Mouse (Mus musculus) cerebellum, postnatal 10 days (tissue): ENCODE measurements around the gene Tango2.

ENCODE experiments used
- DNase-seq, 2 experiments: peaks; one replicate each; pipeline ENCODE4 v3.0.0; 2021; ENCODE audit warnings: mixed read lengths in 2 of 2

Gene Tango2

DNA sequence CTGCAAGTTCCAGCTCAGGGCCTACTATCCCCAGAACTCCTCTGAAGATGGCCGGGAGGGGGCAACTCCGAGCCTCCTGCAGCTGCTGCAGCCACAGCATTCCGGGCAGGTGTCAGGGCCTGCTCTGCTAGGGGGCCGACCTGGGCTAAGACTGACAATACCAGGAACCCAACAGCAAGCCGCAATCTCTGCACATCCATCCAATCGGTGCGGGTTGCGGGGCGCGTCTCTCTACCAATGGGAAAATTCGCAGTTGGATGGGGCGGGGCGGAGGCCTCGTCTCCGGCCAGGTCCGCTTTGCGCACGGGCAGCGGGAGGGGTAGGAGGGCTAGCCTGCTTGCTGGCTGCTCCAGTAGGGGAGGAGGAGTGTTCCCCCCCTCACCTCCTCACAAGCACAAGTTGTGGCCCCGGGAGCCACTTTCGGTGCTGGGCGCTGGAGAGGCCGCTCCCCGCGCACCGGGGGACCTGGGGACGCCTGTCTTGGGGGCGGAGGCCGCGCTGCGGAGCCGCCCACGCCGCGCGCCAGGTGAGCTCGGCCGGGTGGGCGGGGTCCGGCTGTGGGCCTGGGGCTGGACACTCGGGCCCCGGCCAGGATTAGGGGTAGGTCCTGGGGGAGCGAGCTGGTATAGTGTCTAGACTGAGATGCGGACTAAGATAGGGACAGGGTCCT, at the start of gene Tango2, which contains the start of gene Arvcf:
Gene Tango2 (minus strand): TSS at position 173 of the 670 bp plus-strand sequence.
Gene Arvcf (plus strand): TSS at position 252 of the 670 bp plus-strand sequence.
- DNase-seq: peak; percentile 97 to 98

DNA sequence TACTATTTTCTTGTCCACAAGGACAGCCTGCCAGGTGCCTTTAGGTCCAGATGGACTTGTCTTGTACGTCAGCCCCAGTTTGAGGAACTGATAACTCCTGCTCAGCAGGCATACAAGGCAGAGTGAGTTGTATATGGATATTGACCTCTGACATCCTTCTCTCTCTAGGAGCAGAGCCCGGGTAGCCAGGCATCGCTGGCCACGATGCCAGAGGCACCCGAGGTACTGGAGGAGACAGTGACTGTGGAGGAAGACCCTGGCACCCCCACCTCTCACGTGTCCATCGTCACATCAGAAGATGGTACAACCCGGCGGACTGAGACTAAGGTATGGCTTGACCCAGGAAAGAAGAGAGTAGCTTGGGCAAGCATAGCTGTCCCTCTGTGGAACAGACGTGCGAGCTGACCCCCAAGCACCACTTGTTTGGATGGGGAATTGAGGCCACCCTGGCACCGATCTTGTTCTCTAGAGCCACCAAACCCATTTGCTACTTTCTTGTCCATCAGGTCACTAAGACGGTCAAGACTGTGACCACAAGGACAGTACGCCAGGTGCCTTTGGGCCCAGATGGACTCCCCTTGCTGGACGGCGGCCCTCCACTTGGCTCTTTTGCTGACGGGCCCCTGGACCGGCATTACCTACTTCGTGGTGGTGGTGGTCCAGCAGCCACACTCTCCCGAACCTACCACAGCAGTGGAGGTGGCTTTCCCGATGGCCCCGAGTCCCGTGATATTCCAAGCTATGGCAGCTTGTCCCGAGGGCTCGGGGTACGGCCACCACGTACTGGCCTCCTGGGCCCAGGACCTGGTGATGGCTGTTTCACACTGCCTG, 49.1 kb upstream of the Tango2 start:
- no peak for DNase-seq

DNA sequence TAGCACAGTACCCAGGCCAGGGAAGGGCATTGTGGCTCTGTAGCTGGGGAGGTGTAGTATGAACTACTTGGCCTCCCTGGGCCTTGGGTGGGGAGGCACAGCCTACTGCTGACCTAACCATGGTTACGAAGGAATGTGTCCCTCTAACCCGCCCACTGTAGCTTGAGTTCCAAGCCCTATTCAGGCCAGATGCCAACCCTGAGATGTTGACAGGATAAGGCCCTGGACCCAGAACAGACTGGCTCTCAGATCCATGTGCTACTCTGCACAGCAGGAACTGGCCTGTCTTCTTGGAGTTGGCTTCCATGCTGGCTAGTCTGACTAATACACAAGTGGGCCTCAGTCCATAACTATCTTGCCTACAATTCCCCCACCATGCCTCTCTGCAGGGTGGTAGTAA, 48.3 kb upstream of the Tango2 start:
- peak; percentile 85 to 89 for DNase-seq

- DNase-seq: peak; percentile 62 to 65
Measured at GRCm38 (mm10) chr16:18395620-18396036, 47.7 kb upstream of the Tango2 start.

DNA sequence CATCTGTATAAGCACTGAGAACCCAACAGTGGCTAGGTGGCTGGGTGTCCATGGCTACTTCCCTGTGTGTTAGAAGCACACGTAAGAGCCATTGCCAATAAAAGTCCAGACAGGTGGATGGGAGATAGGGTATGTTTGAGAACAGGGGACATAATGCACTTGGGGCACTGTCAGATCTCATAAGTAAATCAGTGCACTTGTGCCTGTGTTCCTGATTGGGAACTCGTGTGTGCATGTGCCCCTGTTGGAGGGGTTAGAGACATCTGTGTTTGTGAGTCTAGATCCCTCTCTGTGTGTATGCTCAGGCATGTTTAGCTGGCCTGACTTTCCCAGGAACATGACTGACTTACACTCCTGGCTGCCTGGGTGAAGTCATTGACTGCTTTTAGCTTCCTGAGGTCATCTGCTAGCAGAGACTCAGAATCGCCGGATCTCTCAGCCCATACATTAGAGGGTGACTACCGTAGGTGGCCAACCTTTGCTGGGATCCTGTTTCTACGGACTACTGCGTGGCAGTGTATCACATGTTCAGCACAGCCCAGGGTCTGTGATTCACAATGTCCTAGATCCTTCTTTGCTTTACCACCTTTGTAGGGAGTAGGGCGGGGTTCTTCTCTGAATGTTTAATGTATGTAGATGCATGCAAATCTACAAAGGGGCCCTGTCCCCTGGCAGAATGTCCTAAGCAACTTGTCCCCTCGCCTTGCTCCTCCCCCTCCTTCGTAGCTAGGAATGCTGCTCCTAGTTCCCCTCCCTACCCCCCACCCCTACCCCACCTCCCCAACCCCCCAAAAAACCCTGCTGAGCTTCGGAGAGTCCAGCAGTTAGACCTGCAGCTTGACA, 47.1 kb upstream of the Tango2 start:
- DNase-seq: peak in 1 of 2 experiments; percentile 25

GRCm38 (mm10) chr16:18394056-18394455, 46.2 kb upstream of the Tango2 start:
- no peak for DNase-seq

DNA sequence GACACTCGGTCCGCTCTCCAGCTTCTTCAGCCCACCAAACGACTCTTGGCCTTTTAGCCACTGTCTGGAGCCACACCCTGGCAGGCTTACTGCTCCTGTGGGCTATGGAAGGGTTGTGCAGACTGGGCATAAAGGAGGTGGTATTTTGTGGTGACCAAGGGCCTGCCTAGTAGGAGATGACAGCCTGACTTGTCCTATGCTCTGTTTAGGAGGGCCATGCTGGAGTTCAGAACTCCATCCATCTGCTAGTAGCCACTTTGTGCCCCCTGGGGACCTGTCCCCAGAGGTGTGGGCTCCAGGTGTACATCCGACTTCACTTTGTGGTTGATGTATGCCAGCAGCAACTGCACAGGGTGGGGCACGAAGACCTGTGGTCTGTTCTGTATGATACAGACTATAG, 45.7 kb upstream of the Tango2 start:
- DNase-seq: peak in 1 of 2 experiments; percentile 10

DNA sequence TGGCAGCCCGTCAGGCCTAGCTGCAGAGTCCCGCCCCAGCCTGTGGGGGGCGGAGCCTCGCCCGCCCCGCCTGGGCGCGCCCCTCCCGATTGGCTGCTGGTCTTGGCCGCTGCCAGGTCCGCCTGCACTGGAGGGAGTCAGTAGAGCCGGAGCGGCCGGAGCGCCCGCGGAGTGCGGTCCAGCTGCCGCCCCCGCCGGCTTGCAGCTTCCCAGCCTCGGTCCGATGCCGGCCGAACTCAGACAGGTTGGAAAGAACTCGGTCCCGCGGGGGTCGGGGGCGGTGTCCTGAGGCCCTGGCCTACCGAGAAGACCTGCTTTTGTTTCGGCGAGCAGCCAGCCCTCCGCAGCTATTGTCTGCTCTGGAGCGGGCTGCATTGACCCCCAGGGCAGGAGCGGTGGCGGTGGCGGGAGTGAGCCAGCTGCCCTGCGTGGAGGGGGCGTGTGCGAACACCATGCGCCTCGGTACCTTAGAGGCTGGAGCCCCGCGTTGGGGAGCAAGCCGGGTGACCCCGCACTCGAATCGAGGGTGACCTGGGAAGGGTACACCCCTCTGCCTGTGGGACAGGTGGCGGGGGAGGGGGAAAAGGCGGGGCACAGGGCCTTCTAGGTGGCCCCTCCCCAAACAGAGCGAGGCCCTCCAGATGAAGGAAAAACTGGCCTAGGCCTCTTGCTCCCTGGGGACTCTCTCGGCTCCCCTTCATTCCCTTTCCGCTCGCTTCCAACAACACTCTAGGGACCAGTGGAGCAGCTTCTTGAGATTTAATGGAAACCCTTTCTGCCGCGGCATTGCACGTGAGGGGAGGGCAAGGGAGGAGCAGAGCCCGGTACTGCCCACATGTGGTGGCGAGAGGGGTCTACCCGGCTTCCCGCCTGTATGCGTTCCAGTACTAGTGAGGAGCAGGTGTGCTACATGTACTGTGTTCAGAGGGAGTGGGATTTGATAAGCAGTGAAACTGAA, 44.8 kb upstream of the Tango2 start:
- DNase-seq: peak; percentile 73 to 81

DNA sequence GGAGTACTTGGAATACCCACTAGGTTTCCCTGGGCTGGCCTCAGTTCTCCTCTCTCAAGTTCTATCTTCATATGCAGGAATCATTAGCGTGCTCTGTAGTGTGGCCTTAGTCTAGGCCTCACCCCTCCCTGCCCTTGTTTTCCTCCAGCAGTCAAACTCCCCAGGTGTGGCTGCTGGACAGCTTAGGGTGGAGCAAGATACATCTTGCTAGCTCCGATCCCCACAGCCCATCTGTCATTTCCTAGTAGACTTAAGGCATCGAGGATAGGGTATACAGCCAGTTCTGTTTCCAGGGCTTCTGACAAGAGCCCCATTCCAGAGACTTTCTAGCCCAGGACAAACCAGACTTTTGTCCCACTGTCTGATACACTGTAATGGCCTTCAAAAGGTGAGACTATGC, 43.8 kb upstream of the Tango2 start:
- peak in 1 of 2 experiments; percentile 4 for DNase-seq

- no peak for DNase-seq
Measured at GRCm38 (mm10) chr16:18391127-18391526, 43.2 kb upstream of the Tango2 start.

GRCm38 (mm10) chr16:18390399-18390798, 42.5 kb upstream of the Tango2 start:
- no peak for DNase-seq

DNA sequence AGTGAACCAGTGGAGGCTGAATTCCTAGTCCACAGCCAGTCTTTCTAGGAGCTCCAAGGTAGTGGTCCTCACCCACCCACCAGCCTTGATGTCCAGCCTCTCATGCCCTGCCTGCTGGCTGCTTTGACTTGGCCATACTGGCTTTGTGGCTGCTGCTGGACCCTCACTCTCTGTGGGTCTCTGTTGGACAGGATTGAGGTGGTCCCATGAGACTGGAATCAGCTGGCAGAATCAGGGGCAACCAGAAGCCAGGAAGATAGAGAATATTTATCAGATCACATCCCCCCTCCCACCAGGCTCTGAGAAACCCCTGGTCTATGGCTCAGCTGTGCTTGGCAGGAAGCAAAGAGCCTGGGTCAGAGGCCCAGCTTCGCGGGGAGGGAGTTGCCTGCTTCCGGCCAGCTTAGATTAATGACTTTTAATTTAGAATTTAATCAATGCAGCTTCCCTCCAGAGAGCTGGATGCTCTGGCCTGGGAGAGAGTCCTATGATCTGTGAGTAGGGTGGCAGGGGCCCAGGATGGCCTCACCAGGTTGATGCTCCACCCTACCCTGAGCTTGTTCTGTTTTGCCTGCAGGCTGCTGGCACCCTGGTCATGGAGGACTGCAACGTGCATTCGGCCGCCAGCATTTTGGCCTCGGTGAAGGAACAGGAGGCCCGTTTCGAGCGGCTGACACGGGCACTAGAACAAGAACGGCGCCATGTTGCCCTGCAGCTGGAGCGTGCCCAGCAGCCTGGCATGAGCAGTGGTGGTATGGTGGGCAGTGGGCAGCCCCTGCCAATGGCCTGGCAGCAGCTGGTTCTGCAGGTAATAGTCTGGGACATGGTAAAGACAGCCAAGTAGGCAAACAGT, 40.9 kb upstream of the Tango2 start:
- peak; percentile 63 to 70 for DNase-seq

DNA sequence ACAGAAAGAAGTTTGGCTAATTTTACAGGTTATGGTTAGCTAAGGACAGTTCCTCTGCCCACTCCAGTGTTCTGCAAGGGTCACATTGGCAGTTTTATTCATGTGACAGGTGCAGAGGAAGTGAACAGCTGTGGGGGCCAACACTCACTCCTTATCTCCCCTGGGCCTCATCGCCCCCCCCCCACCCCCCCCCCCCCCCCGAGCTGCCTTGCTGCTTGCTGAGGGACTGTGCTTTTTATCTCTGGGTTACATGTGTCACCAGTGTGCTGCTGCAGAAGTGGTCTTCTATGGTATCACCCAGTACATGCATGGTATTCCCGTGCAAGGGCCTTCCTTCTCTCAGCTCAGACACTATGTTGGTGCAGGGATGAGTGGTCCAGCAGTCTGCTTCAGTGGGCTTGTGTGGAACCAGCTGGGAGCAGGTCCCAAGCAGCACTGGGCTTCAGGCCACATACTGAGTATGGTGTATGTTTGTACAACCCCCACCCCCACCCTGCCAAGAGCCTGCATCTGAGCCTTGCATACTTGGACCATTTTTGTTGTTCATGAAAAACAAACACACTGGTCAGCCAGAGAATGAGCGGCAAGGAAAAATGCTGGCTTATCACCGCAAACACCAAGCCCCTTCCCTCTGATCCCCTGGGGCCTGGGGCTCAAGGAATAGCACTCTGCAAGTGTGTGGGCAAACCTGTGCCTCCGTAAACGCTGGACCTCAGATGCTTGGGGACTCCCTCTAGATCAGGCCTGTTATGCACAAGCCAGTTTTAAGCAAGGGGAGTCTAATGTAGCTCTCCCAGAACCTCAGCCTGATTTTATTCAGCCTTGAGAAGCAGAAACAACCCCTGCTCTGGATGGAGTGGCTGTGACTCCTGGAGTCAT, 40.0 kb upstream of the Tango2 start:
- peak in 1 of 2 experiments; percentile 20 for DNase-seq

DNA sequence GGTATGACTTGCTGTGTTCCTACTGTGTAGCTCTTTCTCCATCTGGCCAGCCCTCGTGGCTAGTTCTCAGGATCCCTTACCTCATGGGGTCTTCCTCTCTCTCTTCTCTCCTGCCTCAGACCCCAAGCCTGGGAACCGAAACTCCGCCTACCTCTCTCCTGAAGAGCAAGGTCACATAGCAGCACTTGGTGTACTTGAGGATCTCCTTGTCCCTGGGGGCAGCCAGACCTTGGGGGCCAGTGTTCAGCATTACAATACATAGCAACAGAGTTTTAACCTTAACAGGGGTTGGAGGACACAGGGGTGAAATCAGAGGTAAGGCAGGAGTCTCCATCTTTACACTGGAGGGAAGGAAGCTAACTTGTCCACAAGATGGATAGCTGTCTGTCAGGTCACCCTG, 39.1 kb upstream of the Tango2 start:
- DNase-seq: peak in 1 of 2 experiments; percentile 17

DNA sequence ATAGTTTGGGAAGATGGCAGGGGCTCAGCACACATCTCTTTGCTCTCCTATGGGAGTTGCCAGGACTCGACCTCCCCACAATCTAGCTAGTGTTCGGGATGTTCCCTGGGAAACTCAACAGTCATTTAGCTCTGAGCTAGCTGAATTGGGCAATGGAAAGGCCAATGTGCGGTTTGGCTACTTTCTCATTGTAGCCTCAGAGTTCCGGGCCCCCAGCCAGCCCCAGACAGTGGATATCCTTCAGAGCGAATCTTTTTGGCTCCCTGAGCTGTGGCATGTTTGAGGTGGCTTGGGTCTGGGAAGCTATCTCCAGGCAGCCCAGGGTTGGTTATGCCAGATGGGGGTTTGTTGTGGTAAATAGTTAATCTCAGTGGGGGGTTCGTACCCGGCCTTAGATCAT, 38.5 kb upstream of the Tango2 start:
- DNase-seq: peak; percentile 76 to 81

- no peak for DNase-seq
Measured at GRCm38 (mm10) chr16:18385411-18385810, 37.5 kb upstream of the Tango2 start.

DNA sequence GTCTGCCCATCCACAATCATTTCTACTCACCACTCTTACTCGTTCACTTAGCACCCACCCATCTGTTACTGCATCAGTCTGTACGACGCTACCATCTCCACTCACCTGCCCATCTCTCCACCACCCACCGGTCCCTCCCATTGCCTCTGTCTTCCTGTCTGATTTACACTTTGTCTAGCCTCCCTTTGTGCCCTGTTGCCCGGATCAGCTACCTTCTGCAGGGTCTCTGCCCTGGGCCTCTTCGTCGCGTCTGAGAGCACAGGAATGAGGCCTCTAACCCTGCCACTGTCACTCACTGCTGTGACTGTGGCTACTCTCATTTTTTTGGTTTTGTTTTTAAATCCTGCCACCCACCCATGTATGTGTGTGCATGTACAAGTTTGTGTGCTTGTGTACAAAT, 36.8 kb upstream of the Tango2 start:
- no peak for DNase-seq

- DNase-seq: peak; percentile 41 to 56
Measured at GRCm38 (mm10) chr16:18384211-18384610, 36.3 kb upstream of the Tango2 start.

- no peak for DNase-seq
Measured at GRCm38 (mm10) chr16:18383756-18384155, 35.9 kb upstream of the Tango2 start.
